In the genomic region with DNA sequence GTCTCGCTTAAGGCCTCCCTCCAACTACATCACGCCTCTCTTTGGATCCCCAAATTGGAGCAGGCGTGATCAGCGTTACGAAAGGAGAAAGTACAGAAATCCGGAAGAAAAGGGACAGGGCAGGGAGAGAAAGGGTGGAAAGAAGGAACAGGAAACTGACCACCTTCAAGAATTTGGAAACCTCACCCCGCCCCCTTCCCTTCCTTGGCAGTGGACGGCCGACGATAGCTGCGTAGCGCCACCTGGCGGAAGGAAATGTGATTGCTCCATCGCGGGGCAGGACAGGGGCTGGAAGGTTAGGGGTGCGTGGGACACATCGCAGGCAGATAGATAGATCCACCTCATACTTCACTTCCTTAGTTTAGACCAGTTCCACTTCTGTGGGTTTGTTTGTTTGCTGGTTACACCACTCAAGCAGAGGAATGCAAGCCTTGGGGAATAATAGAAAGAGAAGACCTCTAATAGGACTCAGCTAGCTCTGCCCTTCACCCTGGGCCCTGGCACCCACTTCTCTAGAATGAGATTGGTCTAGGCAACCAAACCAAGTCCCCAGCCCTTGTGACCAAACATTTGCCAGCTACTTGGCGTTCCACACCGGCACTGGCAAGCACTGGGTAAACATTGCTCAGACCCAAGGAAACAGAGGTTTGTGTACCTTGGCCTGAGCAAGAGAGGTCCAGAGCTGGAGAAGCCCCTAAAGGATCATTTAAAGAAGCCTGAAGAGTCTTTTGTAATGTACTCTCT, we compare ENCODE assay signal across 9 mouse cellular contexts. TPM values are rescaled to one million over a fixed set of nuclear protein-coding genes. Genes with fewer than 3 reads are reported as not detected.
A peak's percentile ranks its signal among the peaks of the same experiment; 100 is the strongest.
DNase-seq lines count a peak whose midpoint lies in the region; ATAC-seq and TF ChIP-seq lines count a peak whose summit lies in the region.
"Had no signal": no experiment of that assay in that cellular context is flagged by ENCODE, and none has a peak within 500 bp of the region (broad histone marks: within the 10 kb centered on the region; RNA-seq: fewer than 3 reads in every experiment).

No protein-coding gene starts in this region.

- TF ChIP-seq CTCF in lung, embryonic 14.5 days (IDR thresholded peaks at IDR 0.05; ENCODE audit: low read depth): peak; percentile 97

- peaks cover 25% of the 10 kb centered on the region for H3K4me1 ChIP-seq in embryonic facial prominence, embryonic 13.5 days
- peaks cover 17% of the 10 kb centered on the region for H3K4me1 ChIP-seq in heart, embryonic 11.5 days (ENCODE audit: control insufficient read depth, insufficient read depth, low read length)
- peaks cover 36% of the 10 kb centered on the region for H3K4me1 ChIP-seq in kidney, embryonic 15.5 days
- peaks cover 8% of the 10 kb centered on the region; the same call in 1 of the 2 replicates for H3K4me1 ChIP-seq in lung, embryonic 14.5 days (ENCODE audit: insufficient read depth)
- peaks cover 29% of the 10 kb centered on the region for H3K4me1 ChIP-seq in neural tube, embryonic 13.5 days (replicated peaks)

- H3K27me3 ChIP-seq in embryonic facial prominence, embryonic 13.5 days: peaks cover 37% of the 10 kb centered on the region
- H3K27me3 ChIP-seq in heart, embryonic 11.5 days (ENCODE audit: control insufficient read depth, insufficient read depth, low read length): peaks cover 46% of the 10 kb centered on the region
- peaks cover 43% of the 10 kb centered on the region for H3K27me3 ChIP-seq in kidney, embryonic 15.5 days
- H3K27me3 ChIP-seq in lung, embryonic 14.5 days (ENCODE audit: insufficient read depth, low read length): peaks cover 27% of the 10 kb centered on the region
- peaks cover 60% of the 10 kb centered on the region for H3K27me3 ChIP-seq in neural tube, embryonic 13.5 days

- H3K4me3 ChIP-seq in embryonic facial prominence, embryonic 13.5 days: peak overlapping the region; percentile 36
- H3K4me3 ChIP-seq in heart, embryonic 11.5 days (ENCODE audit: low read depth, low read length): peak overlapping the region; percentile 32
- H3K4me3 ChIP-seq in kidney, embryonic 15.5 days (replicated peaks): peak overlapping the region; percentile 38
- peak overlapping the region; percentile 28 for H3K4me3 ChIP-seq in lung, embryonic 14.5 days (ENCODE audit: low read depth, low read length)
- H3K4me3 ChIP-seq in neural tube, embryonic 13.5 days: peak overlapping the region; percentile 24; the same call in 1 of the 2 replicates
- H3K4me3 ChIP-seq: erythroblast, embryonic 14.5 days had no signal

- H3K9me3 ChIP-seq in embryonic facial prominence, embryonic 13.5 days: no peaks in the 10 kb centered on the region
- no peaks in the 10 kb centered on the region for H3K9me3 ChIP-seq in heart, embryonic 11.5 days (replicated peaks; ENCODE audit: control insufficient read depth, low read length)
- no peaks in the 10 kb centered on the region for H3K9me3 ChIP-seq in kidney, embryonic 15.5 days (replicated peaks)
- no peaks in the 10 kb centered on the region for H3K9me3 ChIP-seq in lung, embryonic 14.5 days (ENCODE audit: low read depth, low read length)
- no peaks in the 10 kb centered on the region for H3K9me3 ChIP-seq in neural tube, embryonic 13.5 days

- 5% methylated on average over 19 of the region's 19 CpGs for WGBS in embryonic facial prominence, embryonic 13.5 days
- 3% methylated on average over 19 of the region's 19 CpGs for WGBS in heart, embryonic 11.5 days (ENCODE audit: insufficient replicate concordance)
- WGBS in kidney, embryonic 15.5 days: 5% methylated on average over 19 of the region's 19 CpGs
- WGBS in lung, embryonic 14.5 days: 3% methylated on average over 19 of the region's 19 CpGs
- 6% methylated on average over 19 of the region's 19 CpGs for WGBS in neural tube, embryonic 13.5 days

- H3K36me3 ChIP-seq in embryonic facial prominence, embryonic 13.5 days: no peaks in the 10 kb centered on the region
- H3K36me3 ChIP-seq in heart, embryonic 11.5 days (ENCODE audit: control insufficient read depth, insufficient read depth, low read length): no peaks in the 10 kb centered on the region
- no peaks in the 10 kb centered on the region for H3K36me3 ChIP-seq in kidney, embryonic 15.5 days
- H3K36me3 ChIP-seq in lung, embryonic 14.5 days (ENCODE audit: insufficient read depth): no peaks in the 10 kb centered on the region
- no peaks in the 10 kb centered on the region for H3K36me3 ChIP-seq in neural tube, embryonic 13.5 days

- H3K27ac ChIP-seq in embryonic facial prominence, embryonic 13.5 days: 0 out of 2 replicates have a peak overlapping the region, but pooled peaks have one; percentile 23
- H3K27ac ChIP-seq in heart, embryonic 11.5 days (ENCODE audit: low read depth, low read length): no peak overlapping the region
- no peak overlapping the region for H3K27ac ChIP-seq in kidney, embryonic 15.5 days
- H3K27ac ChIP-seq in lung, embryonic 14.5 days (ENCODE audit: low read depth): peak overlapping the region; percentile 69; the same call in 1 of the 2 replicates
- no peak overlapping the region for H3K27ac ChIP-seq in neural tube, embryonic 13.5 days (replicated peaks)

- H3K9ac ChIP-seq in embryonic facial prominence, embryonic 13.5 days: peak overlapping the region; percentile 37; the same call in 1 of the 2 replicates
- H3K9ac ChIP-seq in heart, embryonic 11.5 days (ENCODE audit: low read depth, low read length): peak overlapping the region; percentile 43; the same call in 1 of the 2 replicates
- H3K9ac ChIP-seq in kidney, embryonic 15.5 days: peak overlapping the region; percentile 25; the same call in 1 of the 2 replicates
- peak overlapping the region; percentile 34 for H3K9ac ChIP-seq in lung, embryonic 14.5 days
- peak overlapping the region; percentile 47; the same call in 1 of the 2 replicates for H3K9ac ChIP-seq in neural tube, embryonic 13.5 days

- peak overlapping the region; percentile 59 for H3K4me2 ChIP-seq in embryonic facial prominence, embryonic 13.5 days
- H3K4me2 ChIP-seq in heart, embryonic 11.5 days: peak overlapping the region; percentile 68
- H3K4me2 ChIP-seq in kidney, embryonic 15.5 days: peak overlapping the region; percentile 67
- peak overlapping the region; percentile 67 for H3K4me2 ChIP-seq in lung, embryonic 14.5 days
- H3K4me2 ChIP-seq in neural tube, embryonic 13.5 days: peak overlapping the region; percentile 52

- peak; percentile 76 for DNase-seq in CD4-positive helper T cell, adult 2 months (ENCODE audit: low read depth, low spot score)
- DNase-seq in adrenal gland, postnatal 10 days: peak; percentile 86
- peak; percentile 94 for DNase-seq in lung, embryonic 14.5 days
- peak; percentile 78 for DNase-seq in thymus, postnatal 14 days

- no peak for ATAC-seq in embryonic facial prominence, embryonic 13.5 days (ENCODE audit: insufficient number of reproducible peaks, insufficient read depth, low FRiP score, low TSS enrichment, low read depth)
- no peak for ATAC-seq in heart, embryonic 11.5 days (replicated peaks; ENCODE audit: insufficient number of reproducible peaks, low FRiP score, low TSS enrichment)
- 0 out of 2 replicates have a peak, but pooled peaks have one; percentile 15 for ATAC-seq in kidney, embryonic 15.5 days (replicated peaks; ENCODE audit: low FRiP score)
- ATAC-seq in lung, embryonic 14.5 days (ENCODE audit: insufficient read depth): peak; percentile 48
- ATAC-seq in neural tube, embryonic 13.5 days (ENCODE audit: low read depth): no peak

RNA-seq across cellular contexts. Expression of gene Slc9a3r2, which starts 4.0 kb away (rescaled TPM):
- 10 to 100 TPM; 66.9 to 72.8 TPM for total RNA-seq in adrenal gland, postnatal 10 days (2021)
- polyA plus RNA-seq in embryonic facial prominence, embryonic 13.5 days (2015; fragmentation: Nextera tagmentation; extraction: Ambion mirVana): 50.2 and 50.4 TPM in 2 replicates
- polyA plus RNA-seq in heart, embryonic 11.5 days (2014; fragmentation: Nextera tagmentation; extraction: Ambion mirVana): 52.7 and 58.0 TPM in 2 replicates
- polyA plus RNA-seq in kidney, embryonic 15.5 days (2015; fragmentation: Nextera tagmentation; extraction: Ambion mirVana): 101 and 106 TPM in 2 replicates
- 67.8 and 68.3 TPM in 2 replicates for polyA plus RNA-seq in lung, embryonic 14.5 days (2014; fragmentation: Nextera tagmentation; extraction: Ambion mirVana)
- polyA plus RNA-seq in neural tube, embryonic 13.5 days (2015; fragmentation: Nextera tagmentation; extraction: Ambion mirVana): 35.4 and 42.6 TPM in 2 replicates

RNA-seq across cellular contexts. Expression of gene Npw, which starts 4.1 kb away (rescaled TPM):
- total RNA-seq in adrenal gland, postnatal 10 days (2021): not detected
- polyA plus RNA-seq in embryonic facial prominence, embryonic 13.5 days (2015; fragmentation: Nextera tagmentation; extraction: Ambion mirVana): 0.74 and 1.2 TPM in 2 replicates
- not detected in 2 replicates for polyA plus RNA-seq in heart, embryonic 11.5 days (2014; fragmentation: Nextera tagmentation; extraction: Ambion mirVana)
- 0.35 and 0.43 TPM in 2 replicates for polyA plus RNA-seq in kidney, embryonic 15.5 days (2015; fragmentation: Nextera tagmentation; extraction: Ambion mirVana)
- polyA plus RNA-seq in lung, embryonic 14.5 days (2014; fragmentation: Nextera tagmentation; extraction: Ambion mirVana): 0.78 and 1.0 TPM in 2 replicates
- not detected in 2 replicates for polyA plus RNA-seq in neural tube, embryonic 13.5 days (2015; fragmentation: Nextera tagmentation; extraction: Ambion mirVana)
- polyA plus RNA-seq: erythroblast, embryonic 14.5 days had no signal

RNA-seq across cellular contexts. Expression of gene Zfp598, which starts 15.3 kb away (rescaled TPM):
- total RNA-seq in adrenal gland, postnatal 10 days (2021): 10 to 100 TPM; 38.9 to 42.2 TPM
- polyA plus RNA-seq in embryonic facial prominence, embryonic 13.5 days (2015; fragmentation: Nextera tagmentation; extraction: Ambion mirVana): 21.4 and 22.1 TPM in 2 replicates
- 19.7 and 22.0 TPM in 2 replicates for polyA plus RNA-seq in heart, embryonic 11.5 days (2014; fragmentation: Nextera tagmentation; extraction: Ambion mirVana)
- polyA plus RNA-seq in kidney, embryonic 15.5 days (2015; fragmentation: Nextera tagmentation; extraction: Ambion mirVana): 23.9 and 27.6 TPM in 2 replicates
- polyA plus RNA-seq in lung, embryonic 14.5 days (2014; fragmentation: Nextera tagmentation; extraction: Ambion mirVana): 32.9 and 34.0 TPM in 2 replicates
- polyA plus RNA-seq in neural tube, embryonic 13.5 days (2015; fragmentation: Nextera tagmentation; extraction: Ambion mirVana): 20.9 and 22.2 TPM in 2 replicates

RNA-seq across cellular contexts. Expression of gene Nthl1, which starts 21.7 kb away (rescaled TPM):
- total RNA-seq in adrenal gland, postnatal 10 days (2021): 10 to 100 TPM in 1 of 2 experiments, 1 to 10 TPM in 1; 6.4 to 11.6 TPM
- 24.2 TPM in 2 replicates for polyA plus RNA-seq in embryonic facial prominence, embryonic 13.5 days (2015; fragmentation: Nextera tagmentation; extraction: Ambion mirVana)
- polyA plus RNA-seq in heart, embryonic 11.5 days (2014; fragmentation: Nextera tagmentation; extraction: Ambion mirVana): 9.1 and 9.8 TPM in 2 replicates
- 20.0 and 20.6 TPM in 2 replicates for polyA plus RNA-seq in kidney, embryonic 15.5 days (2015; fragmentation: Nextera tagmentation; extraction: Ambion mirVana)
- 15.9 and 18.6 TPM in 2 replicates for polyA plus RNA-seq in lung, embryonic 14.5 days (2014; fragmentation: Nextera tagmentation; extraction: Ambion mirVana)
- 7.4 and 9.7 TPM in 2 replicates for polyA plus RNA-seq in neural tube, embryonic 13.5 days (2015; fragmentation: Nextera tagmentation; extraction: Ambion mirVana)

RNA-seq across cellular contexts. Expression of gene Tsc2, which starts 21.7 kb away (rescaled TPM):
- total RNA-seq in adrenal gland, postnatal 10 days (2021): 100 to 1,000 TPM in 1 of 2 experiments, 10 to 100 TPM in 1; 84.9 to 110 TPM
- 60.9 and 69.9 TPM in 2 replicates for polyA plus RNA-seq in embryonic facial prominence, embryonic 13.5 days (2015; fragmentation: Nextera tagmentation; extraction: Ambion mirVana)
- 46.7 and 50.6 TPM in 2 replicates for polyA plus RNA-seq in heart, embryonic 11.5 days (2014; fragmentation: Nextera tagmentation; extraction: Ambion mirVana)
- 60.8 and 71.0 TPM in 2 replicates for polyA plus RNA-seq in kidney, embryonic 15.5 days (2015; fragmentation: Nextera tagmentation; extraction: Ambion mirVana)
- polyA plus RNA-seq in lung, embryonic 14.5 days (2014; fragmentation: Nextera tagmentation; extraction: Ambion mirVana): 62.2 and 66.5 TPM in 2 replicates
- polyA plus RNA-seq in neural tube, embryonic 13.5 days (2015; fragmentation: Nextera tagmentation; extraction: Ambion mirVana): 62.5 and 73.0 TPM in 2 replicates

Comparison
In these comparisons a context has a peak if more than half of its experiments do, and no peak if none do; other contexts are left out.
1. ATAC-seq: peak in kidney, embryonic 15.5 days (single experiment) and lung, embryonic 14.5 days (single experiment); none in embryonic facial prominence, embryonic 13.5 days (single experiment), heart, embryonic 11.5 days (single experiment) and neural tube, embryonic 13.5 days (single experiment).
2. H3K27ac ChIP-seq: peak in embryonic facial prominence, embryonic 13.5 days (single experiment) and lung, embryonic 14.5 days (single experiment); none in heart, embryonic 11.5 days (single experiment), kidney, embryonic 15.5 days (single experiment) and neural tube, embryonic 13.5 days (single experiment).
3. Peak in every context shown above with its lines, with median percentiles within 50 percentile points of each other: DNase-seq, H3K4me2 ChIP-seq, H3K4me3 ChIP-seq and H3K9ac ChIP-seq.